Comparison of ENCODE assay signal across 26 mouse cellular contexts in genomic region chrX:146946996-146947395, GRCm38 (mm10). TPM values are rescaled to one million over a fixed set of nuclear protein-coding genes. Genes with fewer than 3 reads are reported as not detected.
A peak's percentile ranks its signal among the peaks of the same experiment; 100 is the strongest.
DNase-seq lines count a peak whose midpoint lies in the region; ATAC-seq and TF ChIP-seq lines count a peak whose summit lies in the region.
"Had no signal": no experiment of that assay in that cellular context is flagged by ENCODE, and none has a peak within 500 bp of the region (broad histone marks: within the 10 kb centered on the region; RNA-seq: fewer than 3 reads in every experiment).

No protein-coding gene starts in this region.

- TF ChIP-seq POLR2A in lung, adult 2 months (IDR thresholded peaks at IDR 0.05; ENCODE audit: borderline replicate concordance, extremely low read depth, low read depth, low read length): no peak

- no peaks in the 10 kb centered on the region for H3K27me3 ChIP-seq in G1E (ENCODE audit: insufficient read depth, low read length)
- no peaks in the 10 kb centered on the region for H3K27me3 ChIP-seq in neural tube, embryonic 15.5 days (replicated peaks)
- H3K27me3 ChIP-seq: embryonic facial prominence, embryonic 13.5 days; forebrain, embryonic 12.5 days; heart, embryonic 13.5 days; hindbrain, embryonic 12.5 days had no signal

- H3K9ac ChIP-seq in neural tube, embryonic 15.5 days (replicated peaks): no peak overlapping the region
- H3K9ac ChIP-seq: embryonic facial prominence, embryonic 13.5 days; forebrain, embryonic 12.5 days; heart, embryonic 13.5 days; hindbrain, embryonic 12.5 days had no signal

- no peak overlapping the region for H3K4me2 ChIP-seq in neural tube, embryonic 15.5 days
- H3K4me2 ChIP-seq: embryonic facial prominence, embryonic 13.5 days; forebrain, embryonic 12.5 days; heart, embryonic 13.5 days; hindbrain, embryonic 12.5 days had no signal

- H3K9me3 ChIP-seq in G1E (replicated peaks): no peaks in the 10 kb centered on the region
- no peaks in the 10 kb centered on the region for H3K9me3 ChIP-seq in neural tube, embryonic 15.5 days (replicated peaks)
- H3K9me3 ChIP-seq: embryonic facial prominence, embryonic 13.5 days; forebrain, embryonic 12.5 days; heart, embryonic 13.5 days; hindbrain, embryonic 12.5 days had no signal

- no peaks in the 10 kb centered on the region for H3K4me1 ChIP-seq in lung, adult 2 months (ENCODE audit: control insufficient read depth, insufficient read depth, low read length)
- no peaks in the 10 kb centered on the region for H3K4me1 ChIP-seq in G1E (ENCODE audit: insufficient read depth, low read depth, low read length)
- no peaks in the 10 kb centered on the region for H3K4me1 ChIP-seq in neural tube, embryonic 15.5 days
- H3K4me1 ChIP-seq: embryonic facial prominence, embryonic 13.5 days; forebrain, embryonic 12.5 days; heart, embryonic 13.5 days; hindbrain, embryonic 12.5 days had no signal

- DNase-seq in lung, postnatal 25 days (ENCODE audit: low spot score): peak; percentile 1
- no peak for DNase-seq in lung, adult 2 months
- DNase-seq in G1E (ENCODE audit: low spot score): no peak
- no peak for DNase-seq in adrenal gland, postnatal 25 days
- no peak for DNase-seq in urinary bladder, postnatal 4 days (ENCODE audit: low spot score in 2 of 2)
- DNase-seq: adrenal gland, adult 2 months; adrenal gland, postnatal 36 days; B cell, adult 2 months; cerebellum, adult 11 months; cerebellum, adult 8-10 months; cerebellum, postnatal 25 days; gastrocnemius, postnatal 10 days; heart, postnatal 36 days had no signal

- no peaks in the 10 kb centered on the region for H3K36me3 ChIP-seq in G1E (replicated peaks)
- H3K36me3 ChIP-seq in neural tube, embryonic 15.5 days: no peaks in the 10 kb centered on the region
- H3K36me3 ChIP-seq: embryonic facial prominence, embryonic 13.5 days; forebrain, embryonic 12.5 days; heart, embryonic 13.5 days; hindbrain, embryonic 12.5 days had no signal

- no peak for TF ChIP-seq CTCF in lung, adult 2 months (IDR thresholded peaks at IDR 0.05; ENCODE audit: insufficient read depth, low read length)
- TF ChIP-seq CTCF in G1E (IDR thresholded peaks at IDR 0.05; ENCODE audit: low read depth, low read length): no peak

- H3K4me3 ChIP-seq in lung, adult 2 months (replicated peaks; ENCODE audit: extremely low read depth, low read depth, low read length): no peak overlapping the region
- no peak overlapping the region for H3K4me3 ChIP-seq in G1E (ENCODE audit: low read depth, low read length)
- H3K4me3 ChIP-seq in neural tube, embryonic 15.5 days (replicated peaks): no peak overlapping the region
- H3K4me3 ChIP-seq: embryonic facial prominence, embryonic 13.5 days; forebrain, embryonic 12.5 days; heart, embryonic 13.5 days; hindbrain, embryonic 12.5 days had no signal

- H3K27ac ChIP-seq in neural tube, embryonic 15.5 days (replicated peaks): no peak overlapping the region
- H3K27ac ChIP-seq: embryonic facial prominence, embryonic 13.5 days; forebrain, embryonic 12.5 days; heart, embryonic 13.5 days; hindbrain, embryonic 12.5 days had no signal

- 0 out of 2 replicates have a peak, but pooled peaks have one; percentile 19 for ATAC-seq in G1E (ENCODE audit: extremely low read depth, insufficient number of reproducible peaks, low FRiP score, poor library complexity, severe bottlenecking)
- ATAC-seq in common myeloid progenitor, adult 5-6 weeks (replicated peaks; ENCODE audit: low read depth, poor library complexity, severe bottlenecking): peak; percentile 71
- ATAC-seq in megakaryocyte, adult 5-6 weeks (ENCODE audit: poor library complexity, severe bottlenecking): peak; percentile 88
- no peak for ATAC-seq in neural tube, embryonic 15.5 days (ENCODE audit: low FRiP score)
- ATAC-seq: CD4-positive, CD25-positive, alpha-beta regulatory T cell, adult 4 months; forebrain, embryonic 16.5 days; hindbrain, embryonic 16.5 days; inflammation-experienced regulatory T-cells, adult 6 months had no signal

RNA-seq across cellular contexts. Expression of gene Htr2c, which starts 15.3 kb away (rescaled TPM):
- polyA plus RNA-seq in lung, adult 2 months (2012; rRNA removed): 0.19 and 0.37 TPM in 2 replicates
- not detected in 2 replicates for total RNA-seq in G1E (2014; fragmentation: Nextera tagmentation)
- 0.05 TPM in 1 of 2 replicates, not detected in the other for total RNA-seq in G1E (2017)
- polyA plus RNA-seq in G1E (2012): not detected in 2 replicates
- total RNA-seq in common myeloid progenitor, adult 5-6 weeks (2017): not detected in 2 replicates
- total RNA-seq in megakaryocyte, adult 5-6 weeks (2015): not detected in 2 replicates
- not detected in 2 replicates for total RNA-seq in megakaryocyte, adult 5-6 weeks (2017)
- total RNA-seq in adrenal gland, postnatal 25 days (2021): not detected in 2 replicates
- 4.1 TPM in 2 replicates for polyA plus RNA-seq in neural tube, embryonic 15.5 days (2015; fragmentation: Nextera tagmentation; extraction: Ambion mirVana)
- total RNA-seq: adrenal gland, adult 2 months; adrenal gland, postnatal 36 days; gastrocnemius, postnatal 10 days; gastrocnemius, postnatal 4 days; heart, postnatal 36 days had no signal
- polyA plus RNA-seq: adrenal gland, adult 2 months; CD4-positive, CD25-positive, alpha-beta regulatory T cell, adult 4 months; heart, embryonic 13.5 days; heart, postnatal 0 days; inflammation-experienced regulatory T-cells, adult 6 months had no signal
